Mouse (Mus musculus): ENCODE measurements around the gene Crip2. TPM values are rescaled to one million over a fixed set of nuclear protein-coding genes. Genes with fewer than 3 reads are reported as not detected.

Crip2 gene
- polyA plus RNA-seq, 1 experiment from 2014 or later, result 43.8 TPM

DNA sequence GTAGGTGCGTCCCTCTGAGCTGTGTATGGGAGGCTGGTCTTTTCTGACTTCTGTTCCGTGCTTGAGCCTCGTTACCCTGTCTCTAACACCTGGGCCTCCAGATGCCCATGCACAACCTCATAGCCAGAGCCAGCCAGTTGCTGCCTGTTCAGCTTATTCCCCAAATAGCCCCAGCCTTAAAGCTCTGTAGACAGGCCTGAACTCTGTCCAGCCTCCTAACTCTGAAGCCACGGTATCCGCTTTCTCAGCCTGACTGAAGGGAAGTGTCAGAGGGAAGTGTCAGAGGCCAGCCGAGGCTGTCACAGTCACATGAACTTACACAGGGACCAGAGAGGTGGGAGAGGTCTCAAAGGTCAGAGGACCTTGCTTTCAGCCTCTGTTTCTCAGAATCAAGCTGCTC, 15.3 kb upstream of the Crip2 start:
- no peaks in the 10 kb centered on the region for H3K9me3 ChIP-seq (replicated peaks; ENCODE audit: control insufficient read depth, low read length)
- no peaks in the 10 kb centered on the region for H3K27me3 ChIP-seq (ENCODE audit: control insufficient read depth, insufficient read depth, low read depth, low read length)
- peak; percentile 19; the same call in 1 of the 2 replicates for ATAC-seq (ENCODE audit: low read depth)
- H3K4me1 ChIP-seq (ENCODE audit: control insufficient read depth, low read depth, low read length), result no peaks in the 10 kb centered on the region; the same call in 1 of the 2 replicates
- H3K4me3 ChIP-seq (ENCODE audit: low read depth, low read length), result no peak overlapping the region
- H3K9ac ChIP-seq (ENCODE audit: low read depth, low read length), result no peak overlapping the region
- no peak overlapping the region for H3K27ac ChIP-seq (ENCODE audit: low read length)
- H3K36me3 ChIP-seq (ENCODE audit: control insufficient read depth, insufficient read depth), result peaks cover 64% of the 10 kb centered on the region
- no peak overlapping the region for H3K4me2 ChIP-seq (ENCODE audit: low read depth, low read length)
- 62% methylated on average over 6 of the region's 6 CpGs for WGBS (ENCODE audit: insufficient replicate concordance)

- H3K9ac ChIP-seq (ENCODE audit: low read depth, low read length), result no peak overlapping the region
- no peak overlapping the region for H3K4me2 ChIP-seq (ENCODE audit: low read depth, low read length)
- WGBS (ENCODE audit: insufficient replicate concordance), result 89% methylated on average over 8 of the region's 8 CpGs
- H3K36me3 ChIP-seq (ENCODE audit: control insufficient read depth, insufficient read depth), result peaks cover 51% of the 10 kb centered on the region
- no peak overlapping the region for H3K27ac ChIP-seq (ENCODE audit: low read length)
- no peaks in the 10 kb centered on the region for H3K4me1 ChIP-seq (ENCODE audit: control insufficient read depth, low read depth, low read length)
- no peaks in the 10 kb centered on the region for H3K27me3 ChIP-seq (ENCODE audit: control insufficient read depth, insufficient read depth, low read depth, low read length)
- H3K4me3 ChIP-seq (ENCODE audit: low read depth, low read length), result no peak overlapping the region
- ATAC-seq (ENCODE audit: low read depth), result no peak
- H3K9me3 ChIP-seq (replicated peaks; ENCODE audit: control insufficient read depth, low read length), result no peaks in the 10 kb centered on the region
Measured at GRCm38 (mm10) chr12:113130732-113131131, 9.3 kb upstream of the Crip2 start.

DNA sequence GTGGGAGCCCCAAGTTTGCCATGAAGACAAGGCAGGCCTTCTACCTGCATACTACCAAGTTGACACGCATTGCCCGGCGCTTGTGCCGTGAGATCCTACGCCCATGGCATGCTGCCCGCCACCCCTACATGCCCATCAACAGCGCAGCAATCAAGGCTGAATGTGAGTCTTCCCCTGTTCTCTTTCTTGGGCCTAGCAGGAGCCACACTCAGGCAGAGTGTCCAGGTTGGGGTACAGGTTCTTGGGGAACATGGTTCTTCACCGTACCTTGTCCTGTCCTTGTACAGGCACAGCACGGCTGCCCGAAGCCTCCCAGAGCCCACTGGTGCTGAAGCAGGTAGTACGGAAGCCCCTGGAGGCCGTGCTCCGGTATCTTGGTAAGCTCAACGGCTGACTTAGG, 8.4 kb upstream of the Crip2 start:
- WGBS (ENCODE audit: insufficient replicate concordance), result 89% methylated on average over 14 of the region's 14 CpGs
- no peak overlapping the region for H3K4me2 ChIP-seq (ENCODE audit: low read depth, low read length)
- no peak for ATAC-seq (ENCODE audit: low read depth)
- H3K27ac ChIP-seq (ENCODE audit: low read length), result no peak overlapping the region
- H3K9ac ChIP-seq (ENCODE audit: low read depth, low read length), result no peak overlapping the region
- no peaks in the 10 kb centered on the region for H3K9me3 ChIP-seq (replicated peaks; ENCODE audit: control insufficient read depth, low read length)
- peaks cover 51% of the 10 kb centered on the region for H3K36me3 ChIP-seq (ENCODE audit: control insufficient read depth, insufficient read depth)
- H3K4me1 ChIP-seq (ENCODE audit: control insufficient read depth, low read depth, low read length), result no peaks in the 10 kb centered on the region
- no peaks in the 10 kb centered on the region for H3K27me3 ChIP-seq (ENCODE audit: control insufficient read depth, insufficient read depth, low read depth, low read length)
- H3K4me3 ChIP-seq (ENCODE audit: low read depth, low read length), result no peak overlapping the region

- H3K27ac ChIP-seq (ENCODE audit: low read length), result no peak overlapping the region
- no peak overlapping the region for H3K4me2 ChIP-seq (ENCODE audit: low read depth, low read length)
- 71% methylated on average over 2 of the region's 2 CpGs for WGBS (ENCODE audit: insufficient replicate concordance)
- peaks cover 41% of the 10 kb centered on the region for H3K36me3 ChIP-seq (ENCODE audit: control insufficient read depth, insufficient read depth)
- H3K9ac ChIP-seq (ENCODE audit: low read depth, low read length), result no peak overlapping the region
- H3K4me3 ChIP-seq (ENCODE audit: low read depth, low read length), result no peak overlapping the region
- no peaks in the 10 kb centered on the region for H3K9me3 ChIP-seq (replicated peaks; ENCODE audit: control insufficient read depth, low read length)
- ATAC-seq (ENCODE audit: low read depth), result no peak
- no peaks in the 10 kb centered on the region for H3K27me3 ChIP-seq (ENCODE audit: control insufficient read depth, insufficient read depth, low read depth, low read length)
- no peaks in the 10 kb centered on the region for H3K4me1 ChIP-seq (ENCODE audit: control insufficient read depth, low read depth, low read length)
Measured at GRCm38 (mm10) chr12:113132567-113132966, 7.5 kb upstream of the Crip2 start.

DNA sequence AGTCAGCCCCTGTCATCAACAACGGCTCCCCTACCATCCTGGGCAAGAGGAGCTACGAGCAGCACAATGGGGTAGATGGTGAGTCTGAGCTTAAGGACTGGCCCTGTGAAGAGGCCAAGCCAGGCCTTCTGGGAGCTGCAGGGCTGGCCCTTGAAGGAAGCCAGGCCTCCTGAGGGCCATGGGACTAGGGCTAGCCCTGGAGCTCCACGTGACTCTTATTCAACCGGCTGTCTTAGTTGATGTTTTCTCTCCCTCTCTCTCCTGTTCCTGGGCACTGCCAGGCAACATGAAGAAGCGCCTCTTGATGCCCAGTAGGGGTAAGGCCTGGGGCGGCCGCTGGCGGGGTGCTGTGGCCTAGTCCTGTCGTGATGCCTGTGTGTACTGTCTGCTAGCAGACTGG, 6.8 kb upstream of the Crip2 start:
- 81% methylated on average over 9 of the region's 9 CpGs for WGBS (ENCODE audit: insufficient replicate concordance)
- H3K4me2 ChIP-seq (ENCODE audit: low read depth, low read length), result no peak overlapping the region
- no peaks in the 10 kb centered on the region for H3K9me3 ChIP-seq (replicated peaks; ENCODE audit: control insufficient read depth, low read length)
- no peak overlapping the region for H3K4me3 ChIP-seq (ENCODE audit: low read depth, low read length)
- no peak overlapping the region for H3K9ac ChIP-seq (ENCODE audit: low read depth, low read length)
- H3K27ac ChIP-seq (ENCODE audit: low read length), result no peak overlapping the region
- H3K4me1 ChIP-seq (ENCODE audit: control insufficient read depth, low read depth, low read length), result no peaks in the 10 kb centered on the region
- no peaks in the 10 kb centered on the region for H3K27me3 ChIP-seq (ENCODE audit: control insufficient read depth, insufficient read depth, low read depth, low read length)
- no peak for ATAC-seq (ENCODE audit: low read depth)
- H3K36me3 ChIP-seq (ENCODE audit: control insufficient read depth, insufficient read depth), result peaks cover 36% of the 10 kb centered on the region

GRCm38 (mm10) chr12:113133861-113134403, 6.1 kb upstream of the Crip2 start:
- H3K4me1 ChIP-seq (ENCODE audit: control insufficient read depth, low read depth, low read length), result no peaks in the 10 kb centered on the region
- no peaks in the 10 kb centered on the region for H3K9me3 ChIP-seq (replicated peaks; ENCODE audit: control insufficient read depth, low read length)
- peaks cover 31% of the 10 kb centered on the region for H3K36me3 ChIP-seq (ENCODE audit: control insufficient read depth, insufficient read depth)
- no peak overlapping the region for H3K4me2 ChIP-seq (ENCODE audit: low read depth, low read length)
- no peak for ATAC-seq (ENCODE audit: low read depth)
- WGBS (ENCODE audit: insufficient replicate concordance), result 71% methylated on average over 5 of the region's 5 CpGs
- no peak overlapping the region for H3K9ac ChIP-seq (ENCODE audit: low read depth, low read length)
- H3K4me3 ChIP-seq (ENCODE audit: low read depth, low read length), result no peak overlapping the region
- no peak overlapping the region for H3K27ac ChIP-seq (ENCODE audit: low read length)
- H3K27me3 ChIP-seq (ENCODE audit: control insufficient read depth, insufficient read depth, low read depth, low read length), result no peaks in the 10 kb centered on the region

DNA sequence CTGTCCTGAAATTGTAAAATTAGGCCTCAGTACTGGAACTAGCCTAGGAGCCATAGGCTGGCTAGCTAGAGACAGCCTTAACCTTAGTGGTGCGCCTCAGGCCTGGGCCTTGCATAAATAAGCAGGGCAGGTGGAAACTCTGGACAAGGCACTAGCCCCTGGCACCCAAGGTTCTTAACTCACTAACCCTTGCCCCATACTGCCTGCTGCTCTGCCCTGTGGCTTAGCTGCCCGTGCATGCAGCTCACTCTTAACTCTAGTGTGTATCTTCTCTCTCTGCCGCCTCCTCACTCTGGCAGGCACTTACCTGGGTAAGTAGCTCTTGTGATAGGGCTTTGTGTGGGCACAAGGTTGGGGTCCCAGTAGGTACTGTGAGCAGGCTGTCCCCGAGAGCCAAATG, 5.5 kb upstream of the Crip2 start:
- Histone ChIP-seq H3K9me3 (replicated peaks; ENCODE audit: control insufficient read depth, low read length) (no peaks in the 10 kb centered on the region), H3K36me3 (ENCODE audit: control insufficient read depth, insufficient read depth) (peaks cover 30% of the 10 kb centered on the region), H3K9ac (ENCODE audit: low read depth, low read length) (no peak overlapping the region), H3K27me3 (ENCODE audit: control insufficient read depth, insufficient read depth, low read depth, low read length) (peaks cover 2% of the 10 kb centered on the region; the same call in 1 of the 2 replicates), H3K4me1 (ENCODE audit: control insufficient read depth, low read depth, low read length) (peaks cover 3% of the 10 kb centered on the region), H3K4me3 (ENCODE audit: low read depth, low read length) (no peak overlapping the region), H3K27ac (ENCODE audit: low read length) (no peak overlapping the region), H3K4me2 (ENCODE audit: low read depth, low read length) (no peak overlapping the region)
- WGBS (ENCODE audit: insufficient replicate concordance), result 77% methylated on average over 4 of the region's 4 CpGs
- no peak for ATAC-seq (ENCODE audit: low read depth)

GRCm38 (mm10) chr12:113135401-113135800, 4.6 kb upstream of the Crip2 start:
- no peak overlapping the region for H3K4me3 ChIP-seq (ENCODE audit: low read depth, low read length)
- peaks cover 5% of the 10 kb centered on the region; the same call in 1 of the 2 replicates for H3K27me3 ChIP-seq (ENCODE audit: control insufficient read depth, insufficient read depth, low read depth, low read length)
- H3K9ac ChIP-seq (ENCODE audit: low read depth, low read length), result no peak overlapping the region
- H3K36me3 ChIP-seq (ENCODE audit: control insufficient read depth, insufficient read depth), result peaks cover 27% of the 10 kb centered on the region
- H3K4me1 ChIP-seq (ENCODE audit: control insufficient read depth, low read depth, low read length), result peaks cover 12% of the 10 kb centered on the region
- WGBS (ENCODE audit: insufficient replicate concordance), result 73% methylated on average over 7 of the region's 7 CpGs
- H3K4me2 ChIP-seq (ENCODE audit: low read depth, low read length), result no peak overlapping the region
- no peaks in the 10 kb centered on the region for H3K9me3 ChIP-seq (replicated peaks; ENCODE audit: control insufficient read depth, low read length)
- H3K27ac ChIP-seq (ENCODE audit: low read length), result no peak overlapping the region
- ATAC-seq (ENCODE audit: low read depth), result no peak

DNA sequence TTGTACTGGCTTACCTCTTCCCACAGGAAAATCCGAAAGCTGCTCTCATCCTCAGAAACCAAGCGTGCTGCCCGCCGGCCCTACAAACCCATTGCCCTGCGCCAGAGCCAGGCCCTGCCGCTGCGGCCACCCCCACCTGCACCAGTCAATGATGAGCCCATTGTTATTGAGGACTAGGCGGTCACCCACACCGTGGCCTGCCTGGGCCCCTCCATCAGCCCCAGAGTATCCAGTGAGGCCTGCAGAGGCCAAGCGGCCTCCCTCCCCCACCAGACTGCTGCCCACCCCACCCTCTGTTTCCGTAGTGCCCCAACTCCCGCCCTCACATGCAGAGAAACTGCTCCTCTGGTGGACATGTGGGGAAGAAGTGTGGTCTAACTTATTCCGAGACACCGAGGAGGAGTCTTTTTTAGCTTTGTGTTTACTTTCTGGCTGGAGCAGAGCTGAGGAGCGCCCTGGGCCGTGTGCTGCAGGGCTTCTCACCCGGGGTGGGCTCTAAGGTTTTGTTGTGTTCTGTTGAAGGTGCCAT, 3.5 kb upstream of the Crip2 start:
- peaks cover 23% of the 10 kb centered on the region for H3K36me3 ChIP-seq (ENCODE audit: control insufficient read depth, insufficient read depth)
- H3K4me2 ChIP-seq (ENCODE audit: low read depth, low read length), result no peak overlapping the region
- H3K27me3 ChIP-seq (ENCODE audit: control insufficient read depth, insufficient read depth, low read depth, low read length), result peaks cover 16% of the 10 kb centered on the region
- H3K27ac ChIP-seq (ENCODE audit: low read length), result no peak overlapping the region
- peaks cover 22% of the 10 kb centered on the region for H3K4me1 ChIP-seq (ENCODE audit: control insufficient read depth, low read depth, low read length)
- WGBS (ENCODE audit: insufficient replicate concordance), result 78% methylated on average over 17 of the region's 17 CpGs
- ATAC-seq (ENCODE audit: low read depth), result no peak
- H3K9me3 ChIP-seq (replicated peaks; ENCODE audit: control insufficient read depth, low read length), result no peaks in the 10 kb centered on the region
- H3K9ac ChIP-seq (ENCODE audit: low read depth, low read length), result no peak overlapping the region
- H3K4me3 ChIP-seq (ENCODE audit: low read depth, low read length), result no peak overlapping the region

All from liver, embryonic 16.5 days (tissue).